Mouse (Mus musculus): ENCODE measurements around the gene Zfp366. TPM values are rescaled to one million over a fixed set of nuclear protein-coding genes. Genes with fewer than 3 reads are reported as not detected.

Gene Zfp366
- polyA plus RNA-seq, 3 experiments from 2014 or later, result 0.20 TPM; not detected in 2

DNA sequence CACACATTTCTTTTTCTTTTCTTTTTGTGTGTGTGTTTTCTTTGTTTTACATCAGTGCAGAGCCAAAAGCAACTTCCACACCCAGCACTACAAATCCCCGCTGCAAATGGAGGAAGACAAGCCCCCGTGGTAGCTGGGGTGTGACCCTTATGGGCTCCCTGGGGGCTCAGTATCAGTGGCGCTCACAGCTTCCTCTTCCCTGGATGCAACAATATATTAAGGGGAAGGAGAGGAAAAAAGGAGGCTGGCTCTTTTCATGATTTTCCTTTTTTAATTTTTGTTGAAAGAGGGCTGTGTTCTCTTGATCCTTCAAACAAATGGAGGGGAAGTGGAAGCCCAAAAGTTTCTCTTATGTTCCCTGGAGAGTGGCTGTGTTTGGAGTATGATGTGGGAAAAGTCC, 70.2 kb downstream of the Zfp366 start:
- ATAC-seq, result no peak

GRCm38 (mm10) chr13:99256916-99257315, 72.3 kb downstream of the Zfp366 start:
- ATAC-seq, result no peak

DNA sequence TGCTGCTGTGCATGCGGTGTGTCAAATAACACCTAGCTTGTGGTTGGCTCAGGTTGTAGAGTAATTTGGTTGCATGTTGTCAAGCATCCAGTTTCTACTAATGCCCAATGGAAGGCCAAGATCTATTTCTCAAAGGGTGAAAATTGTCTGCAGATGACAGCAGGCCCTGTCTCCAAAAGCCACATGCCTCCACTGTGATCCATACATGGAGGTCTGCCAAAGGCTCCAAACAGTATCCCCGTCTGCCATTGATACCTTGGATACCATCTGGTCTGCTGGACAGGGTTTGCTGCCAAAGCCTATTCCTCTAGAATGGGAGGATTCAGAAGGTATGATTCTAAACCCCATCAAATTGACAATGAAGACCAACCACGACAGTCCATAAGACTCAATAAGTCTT, 74.1 kb downstream of the Zfp366 start:
- no peak for ATAC-seq

DNA sequence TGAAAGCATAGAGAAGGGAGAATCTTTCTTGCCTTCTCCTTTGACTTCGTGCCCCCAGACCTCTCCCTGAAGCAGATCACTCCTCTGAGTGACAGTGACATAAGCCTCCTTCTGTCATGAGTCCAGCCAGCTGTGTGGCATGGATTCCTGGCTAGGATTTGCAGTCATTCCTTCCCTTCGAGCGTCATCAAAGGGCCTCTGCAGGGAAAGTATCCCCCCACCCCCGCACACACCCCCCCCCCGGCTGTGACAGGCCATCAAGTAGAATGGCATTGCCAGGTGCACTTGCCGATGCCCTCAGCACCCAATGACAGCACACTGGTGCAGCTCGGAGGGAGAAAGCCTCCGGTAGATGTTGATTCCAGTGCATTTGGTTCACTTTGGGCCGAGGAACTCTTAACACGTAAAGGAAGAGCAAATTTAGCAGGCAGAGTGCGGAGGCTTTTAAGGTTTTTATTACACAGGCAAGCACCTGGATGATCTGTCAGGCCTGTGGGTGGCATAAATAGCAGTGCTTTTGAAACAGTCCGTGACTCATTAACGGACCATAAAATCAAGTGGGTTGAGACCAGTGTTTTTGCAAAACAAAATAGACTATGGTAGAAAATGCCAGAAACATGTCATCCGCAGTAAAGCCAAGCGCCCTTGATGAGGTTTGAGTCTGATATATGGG, 75.0 kb downstream of the Zfp366 start:
- ATAC-seq, result no peak

- ATAC-seq, result no peak
These were observed 77.8 kb downstream of the Zfp366 start for GRCm38 (mm10) chr13:99262406-99262805.

DNA sequence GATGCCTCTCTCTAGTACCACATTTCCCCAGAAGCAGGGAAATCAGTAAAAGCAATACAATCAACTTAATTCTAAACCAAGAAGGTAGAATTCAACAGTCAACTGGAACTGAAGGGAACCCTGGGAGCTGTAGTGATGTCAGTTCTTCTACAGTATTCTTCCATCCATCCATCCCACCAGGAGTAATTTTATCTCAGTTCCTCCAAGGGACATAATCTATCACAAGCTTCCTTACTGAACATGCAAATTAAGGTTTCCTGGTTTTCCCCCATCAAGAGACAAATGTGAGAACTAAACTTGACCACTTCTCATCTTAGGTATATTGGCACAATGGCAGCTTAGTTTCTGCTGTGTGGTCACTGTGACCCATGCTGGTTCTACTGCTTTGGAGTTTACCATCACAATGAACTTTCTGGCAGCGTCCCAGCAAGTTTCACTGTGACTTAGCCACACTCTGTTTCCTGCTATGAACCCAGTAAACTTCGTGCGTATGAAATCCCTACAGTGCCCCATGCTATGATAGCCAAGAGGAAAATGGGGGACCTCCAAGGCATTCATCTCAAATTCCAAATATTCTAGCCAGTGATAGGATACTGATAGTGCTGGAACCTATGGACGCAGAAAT, 78.6 kb downstream of the Zfp366 start:
- ATAC-seq, result no peak

DNA sequence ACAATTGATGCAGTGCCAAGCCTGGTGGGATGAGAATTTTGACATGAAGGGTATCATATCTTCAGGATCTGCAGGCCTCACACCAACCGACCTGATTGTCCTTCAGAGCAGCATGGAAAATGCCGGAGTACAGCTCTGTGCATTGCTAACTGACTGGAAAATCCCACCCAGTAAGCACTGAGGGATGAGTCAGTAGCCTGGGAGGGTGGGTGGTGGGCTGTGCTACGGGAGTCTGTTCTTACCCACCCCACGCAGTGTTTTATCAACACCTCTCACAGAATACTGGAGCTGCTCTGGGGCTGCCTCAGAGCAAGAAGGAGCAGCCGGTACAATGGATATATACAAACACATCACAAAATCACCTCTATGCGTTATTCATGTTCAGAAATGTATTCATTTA, 79.9 kb downstream of the Zfp366 start:
- no peak for ATAC-seq

DNA sequence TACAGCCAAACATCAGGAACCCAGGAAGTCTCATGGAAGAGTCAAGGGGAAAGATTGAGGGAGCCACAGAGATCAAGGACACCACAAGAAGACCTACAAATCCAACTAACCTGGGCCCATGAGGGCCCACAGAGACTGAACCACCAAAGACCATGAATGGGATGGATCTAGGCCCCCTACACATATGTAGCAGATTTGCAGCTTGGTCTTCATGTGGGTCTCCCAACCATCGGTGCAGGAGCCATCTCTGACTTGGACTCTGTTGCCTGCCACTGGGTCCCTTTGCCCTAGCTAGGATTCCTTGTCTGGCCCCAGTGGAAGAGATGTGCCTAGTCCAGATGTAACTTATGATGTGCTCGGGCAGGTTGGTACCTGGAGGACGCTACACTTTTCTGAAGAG, 87.4 kb downstream of the Zfp366 start:
- ATAC-seq, result no peak

- ATAC-seq, result no peak
These were observed 92.9 kb downstream of the Zfp366 start for GRCm38 (mm10) chr13:99277521-99277920.

- ATAC-seq, result no peak
These were observed 93.9 kb downstream of the Zfp366 start for GRCm38 (mm10) chr13:99278511-99278910.

- no peak for ATAC-seq
These were observed 94.7 kb downstream of the Zfp366 start for GRCm38 (mm10) chr13:99279351-99279750.

GRCm38 (mm10) chr13:99282961-99283360, 98.3 kb downstream of the Zfp366 start:
- no peak for ATAC-seq

DNA sequence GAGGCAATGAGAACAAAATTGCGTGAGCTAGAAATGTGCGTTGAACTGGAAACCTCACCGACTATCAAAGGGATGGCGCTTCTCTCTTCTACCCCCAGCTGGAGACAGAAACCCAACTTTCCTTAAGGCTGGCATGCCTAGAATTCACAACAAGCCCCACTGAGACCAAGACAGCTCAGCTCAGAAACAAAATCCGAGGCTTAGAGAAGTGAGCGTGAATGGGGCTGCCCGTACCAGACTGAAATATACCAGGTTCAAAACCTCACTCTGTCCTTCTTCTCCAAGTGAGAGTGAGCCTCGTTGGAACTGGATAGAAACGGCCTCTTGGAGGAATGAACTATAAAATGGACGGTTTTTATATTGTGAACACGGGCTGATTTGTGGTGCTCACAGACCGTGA, 99.3 kb downstream of the Zfp366 start:
- no peak for ATAC-seq

DNA sequence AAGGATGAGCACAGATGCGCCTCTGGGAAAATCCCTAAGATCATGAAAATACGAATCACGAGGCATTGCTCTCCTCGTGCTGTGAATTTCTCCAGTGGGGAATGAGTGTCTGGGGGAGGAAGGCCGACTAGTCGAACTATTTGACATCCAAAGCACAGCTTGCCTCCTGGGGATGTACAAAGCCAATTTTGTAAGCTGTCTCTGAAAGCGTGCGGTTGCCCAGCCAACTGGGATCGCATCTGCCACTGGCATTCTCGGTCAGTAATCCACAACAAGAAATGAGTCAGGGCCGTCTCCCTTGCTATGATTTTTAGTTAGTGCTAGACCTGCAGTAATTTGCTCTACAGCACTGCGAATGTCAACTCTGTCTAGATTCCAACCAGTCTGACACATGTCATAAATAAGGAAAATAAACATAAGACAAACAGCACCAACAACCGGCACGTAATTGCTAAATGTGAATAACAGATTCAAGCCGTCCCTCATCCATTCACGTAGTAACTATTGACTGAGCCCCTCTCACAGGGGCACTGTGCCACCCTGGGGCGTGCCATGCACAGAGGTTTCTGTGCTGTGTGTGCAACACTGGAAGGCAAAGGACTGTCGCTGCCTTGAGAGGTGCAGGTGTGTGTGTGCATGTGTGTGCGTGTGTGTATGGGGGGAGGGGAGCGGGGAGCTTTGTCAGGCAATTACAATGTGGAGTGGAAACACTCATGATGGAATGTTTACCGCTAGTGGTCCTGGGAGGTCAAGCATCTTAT, 100.0 kb downstream of the Zfp366 start:
- ATAC-seq, result no peak

GRCm38 (mm10) chr13:99285241-99285640, 100.6 kb downstream of the Zfp366 start:
- no peak for ATAC-seq

DNA sequence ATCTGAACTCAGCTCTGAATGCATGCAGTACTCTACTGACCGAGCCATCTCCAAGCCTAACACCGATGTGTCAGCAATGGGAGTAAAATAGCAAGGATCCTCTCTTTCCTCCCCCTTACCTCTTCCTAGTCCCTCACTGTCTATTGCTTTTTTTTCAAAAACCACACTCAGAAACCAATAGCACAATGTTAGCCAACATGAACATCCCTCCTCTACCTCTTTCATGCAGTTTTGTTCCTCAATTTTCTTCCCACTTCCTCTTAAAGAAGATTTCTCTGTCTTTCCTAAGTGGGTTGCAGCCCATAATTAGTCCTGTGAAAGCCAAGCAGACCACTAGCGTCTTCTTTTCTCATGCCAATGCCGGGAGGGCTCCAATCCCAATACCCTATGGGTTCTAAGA, 102.6 kb downstream of the Zfp366 start:
- no peak for ATAC-seq

GRCm38 (mm10) chr13:99287786-99288185, 103.2 kb downstream of the Zfp366 start:
- ATAC-seq, result no peak

DNA sequence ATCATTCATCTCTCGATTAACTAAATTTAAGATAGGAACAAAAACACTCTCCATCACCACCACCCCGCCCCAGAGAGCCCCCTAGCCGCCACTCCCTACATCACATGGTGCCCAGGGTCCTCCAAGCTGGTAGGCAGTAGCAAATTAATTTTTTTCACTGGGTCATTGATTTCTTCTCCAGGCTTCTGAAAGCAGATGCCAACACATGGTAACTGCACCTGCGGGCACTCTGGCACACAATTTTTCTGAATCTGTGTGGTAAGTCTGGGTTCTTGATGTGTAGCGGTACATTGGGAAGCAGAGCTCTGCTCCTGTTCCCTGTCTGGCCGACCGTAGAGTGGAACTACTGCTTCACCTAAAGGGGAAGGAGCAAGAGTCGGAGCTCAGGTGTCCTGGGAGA, 106.1 kb downstream of the Zfp366 start:
- no peak for ATAC-seq

DNA sequence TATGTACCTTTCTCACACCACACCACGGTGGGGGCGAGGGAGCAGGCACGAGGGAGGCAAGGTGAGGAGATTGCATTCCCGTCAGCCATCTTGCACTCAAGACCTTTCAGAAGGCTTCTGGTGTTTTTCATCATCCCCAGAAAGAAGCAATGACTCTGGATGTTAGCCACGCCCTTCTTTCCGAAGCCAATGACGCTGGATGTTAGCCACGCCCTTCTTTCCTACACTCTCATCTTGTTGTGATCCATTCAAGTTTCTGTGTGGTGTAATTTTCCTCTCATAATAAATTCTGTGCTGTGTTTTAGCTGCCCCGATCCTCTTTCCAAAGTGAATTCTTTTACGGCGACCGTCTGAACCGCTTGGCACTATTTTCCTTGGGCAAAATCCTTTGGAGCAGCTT, 109.6 kb downstream of the Zfp366 start:
- ATAC-seq, result no peak

DNA sequence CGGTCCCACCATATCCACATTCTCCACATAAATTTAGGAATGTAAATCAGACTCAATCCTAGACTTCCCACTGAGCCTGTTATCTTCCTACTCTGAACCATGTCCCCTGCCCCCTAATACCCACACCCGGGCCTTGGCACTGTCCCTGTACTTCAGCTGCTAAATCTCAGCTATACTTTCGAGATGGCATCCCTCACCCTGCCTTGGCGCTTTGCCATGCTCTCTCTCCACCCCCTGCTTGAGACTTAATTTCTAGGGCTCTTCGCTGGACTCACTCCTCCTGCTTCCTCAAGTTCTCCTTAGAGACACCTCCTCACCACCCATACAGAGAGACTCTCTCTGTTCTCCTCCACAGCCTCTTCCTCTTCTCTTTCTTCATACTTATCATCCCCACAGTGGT, 115.3 kb downstream of the Zfp366 start:
- no peak for ATAC-seq
